Mouse (Mus musculus) left cerebral cortex, postnatal 10 days (tissue): ENCODE results near the gene Macf1. TPM values are rescaled to one million over a fixed set of nuclear protein-coding genes. Genes with fewer than 3 reads are reported as not detected.

Experiments used
- DNase-seq, 2 experiments: peaks; one replicate each; pipeline ENCODE4 v3.0.0; 2021 to 2022; ENCODE audit warnings: low spot score in 2 of 2, mixed read lengths in 1 of 2; ENCODE audit errors: extremely low spot score in 1 of 2
- intact Hi-C: fragments of 180-260 bp; cut with DNase I; formaldehyde crosslinking; loops from one replicate; pipeline ENCODE4 v1.15.1; 2025
- total RNA-seq, 2 experiments: library from RNA; stranded (reverse); gene quantifications; 2 replicates each; pipeline ENCODE4 v1.2.3; 2021

The Macf1 gene
- 100 to 1,000 TPM; 243 to 256 TPM for total RNA-seq

GRCm38 (mm10) chr4:123684260-123684659 lies at the start of gene Macf1:
Gene Macf1, minus strand, starts transcription at chr4:123684360.
- intact Hi-C loops: no loop called here
- DNase-seq: no peak

DNA sequence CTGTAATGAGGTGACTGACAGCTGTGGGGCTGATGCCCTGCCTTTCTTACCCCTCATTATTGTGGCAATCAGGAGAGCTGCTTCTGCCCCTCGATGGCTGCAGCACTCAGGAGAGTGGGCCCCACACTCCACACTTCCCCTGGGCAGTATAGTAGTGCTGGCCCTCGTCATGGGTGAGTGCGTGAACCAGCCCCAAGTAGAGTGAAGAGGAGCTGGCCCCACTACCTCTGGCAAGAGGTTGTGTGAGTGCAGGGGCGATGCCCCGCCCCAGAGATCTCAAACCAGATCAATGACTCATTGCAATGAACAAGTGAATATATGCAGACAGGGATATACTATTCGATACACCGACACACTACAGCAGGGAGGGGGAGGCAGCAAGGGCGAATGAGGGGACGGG lies 49.4 kb upstream of the Macf1 start:
- no peak for DNase-seq
- intact Hi-C loops: no loop called here

GRCm38 (mm10) chr4:123732921-123733320 lies 48.8 kb upstream of the Macf1 start:
- DNase-seq: no peak
- intact Hi-C loops: no loop called here

DNA sequence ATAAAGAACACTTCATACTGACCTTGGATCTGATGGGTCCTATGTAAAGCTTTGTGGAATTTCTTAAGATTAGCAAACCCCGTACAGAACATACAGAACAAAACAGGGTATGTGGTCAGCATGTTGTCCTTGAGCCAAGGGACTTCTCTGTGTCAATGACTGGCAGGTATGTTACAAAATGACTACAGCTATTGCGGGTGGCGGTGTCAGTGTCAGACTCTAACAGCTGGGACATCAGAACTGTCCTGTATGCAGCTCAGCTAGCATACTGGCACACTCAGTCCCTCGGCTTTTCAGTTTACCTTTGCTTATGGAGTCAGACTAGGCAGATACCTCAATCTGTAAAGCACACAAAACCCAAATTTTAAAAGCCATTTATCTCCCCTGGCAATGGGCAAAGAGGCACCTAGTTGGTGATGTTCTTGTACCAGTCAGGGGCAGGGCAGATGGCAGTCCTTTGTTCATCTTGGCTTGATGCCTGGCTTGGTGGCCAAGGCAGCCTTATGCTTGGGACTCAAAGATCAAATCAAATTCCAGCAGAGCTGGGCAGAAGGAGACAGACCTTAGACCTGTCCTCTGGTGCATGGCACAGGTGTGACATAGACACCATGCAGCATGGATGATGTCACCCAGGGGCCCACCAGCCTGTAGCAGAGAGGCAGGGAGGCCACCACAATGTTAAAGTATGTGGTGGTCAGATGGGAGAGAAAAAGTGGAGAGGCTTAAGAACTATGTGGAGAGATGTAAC lies 48.2 kb upstream of the Macf1 start:
- intact Hi-C loops: no loop called here
- DNase-seq: no peak

- intact Hi-C loops: no loop called here
- peak in 1 of 2 experiments; percentile 36 for DNase-seq
These were observed 37.6 kb upstream of the Macf1 start for GRCm38 (mm10) chr4:123721761-123722160.

- no peak for DNase-seq
- intact Hi-C loops: no loop called here
These were observed 34.2 kb upstream of the Macf1 start for GRCm38 (mm10) chr4:123718434-123718780.

DNA sequence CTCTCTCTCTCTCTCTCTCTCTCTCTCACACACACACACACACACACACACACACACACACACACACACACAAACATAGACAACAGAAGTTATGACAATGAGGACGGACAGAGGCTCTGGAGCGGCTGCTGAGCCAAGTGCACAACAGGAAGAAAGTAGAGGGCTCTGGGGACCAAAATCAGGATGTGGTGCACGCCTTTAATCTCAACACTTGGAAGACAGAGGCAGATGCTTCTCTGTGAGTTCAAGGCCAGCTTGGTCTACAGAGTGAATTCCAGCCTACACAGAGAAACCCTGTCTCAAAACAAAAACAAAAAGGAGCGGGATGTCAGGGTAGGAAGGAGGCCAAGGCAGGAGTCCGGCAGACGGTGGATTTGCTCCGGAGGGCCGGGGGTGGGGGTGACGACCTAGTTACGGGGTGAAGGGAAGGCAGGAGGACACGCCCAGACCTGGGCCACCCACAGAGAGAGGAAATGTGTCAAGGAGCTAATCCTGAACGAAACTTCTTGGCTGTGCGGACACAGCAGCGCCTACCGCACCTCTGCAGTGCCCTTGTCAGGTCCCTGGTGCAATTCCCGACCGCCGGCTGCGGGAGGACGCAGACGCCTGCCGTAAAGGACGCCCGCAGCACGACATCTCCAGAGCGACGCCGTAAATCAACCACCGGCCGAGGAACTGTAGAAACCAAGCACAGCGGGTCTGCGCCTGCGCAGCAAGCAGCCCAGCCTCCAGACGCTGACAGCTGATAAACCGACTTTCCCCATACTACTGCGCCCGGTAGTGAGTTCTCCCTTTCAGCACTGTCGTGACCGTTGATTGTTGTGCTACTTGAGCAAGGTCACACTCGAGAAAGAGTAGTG lies 33.6 kb upstream of the Macf1 start, which contains the start of gene Ndufs5:
Gene Ndufs5, minus strand, starts transcription at position 629 of the 860 bp plus-strand sequence.
- peak; percentile 94 to 98 for DNase-seq
- intact Hi-C loops: no loop called here

GRCm38 (mm10) chr4:123712431-123712830 lies 28.3 kb upstream of the Macf1 start:
- DNase-seq: no peak
- intact Hi-C loops: no loop called here

GRCm38 (mm10) chr4:123707340-123707739 lies 23.2 kb upstream of the Macf1 start:
- intact Hi-C loops: no loop called here
- DNase-seq: no peak

- DNase-seq: no peak
- intact Hi-C loops: no loop called here
These were observed 21.2 kb upstream of the Macf1 start for GRCm38 (mm10) chr4:123705340-123705739.

DNA sequence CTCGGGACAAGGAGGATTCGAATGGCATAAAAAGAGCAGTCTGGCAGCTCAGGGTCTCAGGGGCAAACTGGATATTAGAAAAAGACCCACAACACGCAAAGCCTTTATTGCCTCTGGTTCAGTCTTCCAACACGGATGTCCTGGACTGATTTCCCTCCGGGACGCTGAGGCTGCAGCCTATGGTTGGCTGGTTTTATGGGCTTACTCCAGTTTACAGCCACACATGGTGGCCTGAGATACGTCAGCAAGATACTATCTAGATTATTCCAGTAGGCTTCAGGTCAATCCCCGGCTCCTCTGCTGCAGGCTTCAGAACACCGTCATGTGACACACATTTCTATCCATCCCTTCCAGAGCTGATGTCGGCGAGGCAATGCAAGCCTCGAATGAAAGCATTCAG lies 9.2 kb upstream of the Macf1 start:
- intact Hi-C loops: no loop called here
- DNase-seq: no peak

DNA sequence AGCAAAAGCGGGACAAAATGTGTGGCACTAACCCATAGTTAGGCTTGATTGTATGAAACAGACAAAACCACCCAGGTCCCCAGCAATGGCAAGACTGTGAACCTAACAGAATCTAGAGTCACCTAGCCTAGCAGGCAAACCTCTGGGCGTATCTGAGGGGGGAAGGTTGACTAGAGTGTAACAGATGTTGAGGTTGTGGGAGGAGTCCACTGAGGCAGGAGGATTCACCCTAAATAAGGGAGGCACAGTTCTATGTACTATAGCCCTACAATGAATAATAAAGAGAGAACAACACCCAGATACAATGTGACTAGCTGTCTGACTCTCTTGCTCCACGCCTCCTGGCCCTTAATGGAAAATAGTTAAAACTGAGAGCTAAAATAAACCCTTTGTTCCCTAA lies 7.9 kb upstream of the Macf1 start:
- DNase-seq: no peak

GRCm38 (mm10) chr4:123690311-123690710 lies 6.2 kb upstream of the Macf1 start:
- intact Hi-C loops: no loop called here
- no peak for DNase-seq

More for the DNA sequence above, 7.9 kb upstream of the Macf1 start:
- intact Hi-C loops: no loop called here

DNA sequence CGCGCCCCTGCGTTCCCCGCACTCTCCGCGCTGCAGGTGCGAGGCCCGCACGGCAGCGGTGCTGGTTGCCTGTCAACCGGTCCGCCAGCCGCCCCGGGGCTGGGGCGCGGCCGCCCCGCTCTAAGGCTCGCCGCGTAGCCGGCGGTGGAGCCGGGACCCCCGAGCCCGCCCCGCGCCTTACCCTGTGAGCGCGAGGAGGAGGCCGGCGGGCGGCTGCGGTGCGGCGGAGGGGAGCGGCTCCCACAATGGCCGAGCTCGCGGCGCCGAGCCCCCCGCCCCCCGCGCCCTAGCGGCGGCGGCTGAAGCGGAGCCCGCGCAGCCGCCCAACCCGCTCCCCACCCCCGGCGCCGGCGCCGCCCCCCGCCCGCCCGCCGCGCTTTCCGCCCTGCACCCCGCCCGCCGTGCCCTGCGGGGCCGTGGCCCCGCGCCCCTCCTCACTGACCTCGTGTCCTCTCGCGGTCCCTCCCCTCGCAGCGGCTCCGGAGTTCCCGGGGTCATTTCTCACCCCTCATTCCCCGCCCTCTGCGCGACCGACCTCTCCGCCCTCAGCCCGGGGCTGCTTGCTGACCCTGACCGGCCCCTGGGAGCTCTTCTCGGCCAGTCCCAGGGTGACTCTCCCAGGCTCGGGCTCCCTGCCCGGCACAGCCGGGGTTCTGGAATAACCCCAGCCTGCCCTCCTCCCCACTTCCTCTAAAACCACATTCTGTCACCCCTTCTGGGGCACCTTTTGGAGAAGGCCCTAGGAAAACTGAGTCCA lies 3.0 kb upstream of the Macf1 start:
- DNase-seq: peak in 1 of 2 experiments; percentile 80
- intact Hi-C loops: no loop called here

DNA sequence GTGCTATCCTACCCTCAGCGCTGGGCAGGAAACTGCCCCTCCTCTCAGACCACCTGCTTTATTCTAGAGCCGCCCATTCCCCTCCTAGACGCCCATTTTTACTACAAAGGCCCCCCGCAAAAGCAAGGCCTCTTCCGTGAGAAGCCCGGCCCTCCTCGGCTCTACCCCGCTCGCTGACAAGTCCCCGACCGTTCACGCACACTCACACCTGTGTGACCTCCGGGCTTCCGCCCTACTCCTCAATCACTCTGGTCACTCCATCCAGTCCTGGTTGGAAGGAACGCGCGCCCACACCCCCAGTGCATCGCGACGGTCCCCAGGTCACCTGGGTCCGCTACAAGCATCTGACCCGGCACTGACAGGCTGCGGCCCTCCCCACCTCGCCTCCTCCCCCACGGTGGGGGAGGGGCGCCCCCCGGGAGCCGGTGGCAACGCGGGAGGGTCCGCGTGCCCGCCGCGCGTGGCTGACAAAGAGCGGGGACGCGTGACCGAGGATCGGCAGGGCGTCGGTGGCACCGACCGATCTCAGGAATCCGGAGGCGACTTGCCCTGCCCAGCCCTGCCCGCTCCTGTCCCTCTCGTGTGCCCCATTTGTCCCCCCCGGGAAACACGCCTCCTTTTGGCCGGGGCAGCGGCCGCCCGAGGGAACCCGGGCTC lies 2.3 kb upstream of the Macf1 start:
- intact Hi-C loops: no loop called here
- peak in 1 of 2 experiments; percentile 65 for DNase-seq

DNA sequence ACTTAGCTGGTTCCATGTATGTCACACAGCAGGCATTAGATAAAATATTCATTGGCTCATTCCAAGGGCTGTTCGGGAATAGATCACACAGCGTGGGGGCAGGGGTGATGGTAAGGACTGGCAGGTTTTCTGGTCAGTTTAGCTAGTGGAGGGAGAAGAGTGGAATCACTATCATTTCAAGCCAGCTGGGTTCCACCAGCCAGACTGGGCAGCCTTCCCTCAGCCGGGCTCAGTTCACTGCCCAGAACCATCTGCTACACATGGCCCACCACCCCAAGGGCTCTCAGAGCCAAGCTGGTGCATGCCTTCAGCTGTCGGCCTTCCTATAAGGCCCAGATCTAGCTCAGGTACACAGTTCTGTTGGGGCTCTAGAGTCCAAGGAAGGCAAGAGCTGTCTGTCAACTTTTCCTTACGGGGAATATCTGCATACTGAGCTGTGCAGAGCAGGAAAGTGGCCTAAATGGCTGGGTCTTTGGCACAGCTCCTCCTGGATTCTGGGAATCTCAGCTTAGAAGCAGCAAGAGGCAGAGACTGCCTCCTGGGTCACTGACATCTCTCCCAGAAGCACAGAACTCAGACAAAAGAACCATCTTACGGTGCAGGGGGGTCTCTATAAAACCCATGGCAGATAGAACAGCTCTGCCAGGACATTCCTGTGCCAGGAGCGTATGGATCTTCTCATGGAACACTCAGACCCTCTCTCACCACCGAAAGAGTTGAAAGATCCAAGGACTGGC lies 1.5 kb upstream of the Macf1 start:
- intact Hi-C loops: no loop called here
- peak in 1 of 2 experiments; percentile 47 for DNase-seq

GRCm38 (mm10) chr4:123685046-123685445 lies 886 bp upstream of the Macf1 start:
- intact Hi-C loops: no loop called here
- DNase-seq: no peak

- no peak for DNase-seq
- intact Hi-C loops: no loop called here
These were observed 1.9 kb downstream of the Macf1 start for GRCm38 (mm10) chr4:123682291-123682690.
